Mouse (Mus musculus): ENCODE results near the gene Hhipl1. TPM values are rescaled to one million over a fixed set of nuclear protein-coding genes. Genes with fewer than 3 reads are reported as not detected.

The Hhipl1 gene
- polyA plus RNA-seq, 1 experiment from 2014 or later = 0.43 TPM

GRCm38 (mm10) chr12:108265831-108266619 lies 40.0 kb upstream of the Hhipl1 start:
- Histone ChIP-seq H3K4me2 (ENCODE audit: low read length) (peak overlapping the region; percentile 23), H3K36me3 (ENCODE audit: insufficient read depth, low read length) (no peaks in the 10 kb centered on the region), H3K9ac (ENCODE audit: low read depth, low read length) (no peak overlapping the region), H3K4me1 (replicated peaks; ENCODE audit: insufficient read depth, low read length) (peaks cover 31% of the 10 kb centered on the region), H3K9me3 (replicated peaks; ENCODE audit: low read length) (no peaks in the 10 kb centered on the region), H3K27ac (peak overlapping the region; percentile 54), H3K27me3 (ENCODE audit: insufficient read depth, low read length) (no peaks in the 10 kb centered on the region), H3K4me3 (replicated peaks; ENCODE audit: low read depth, low read length) (no peak overlapping the region)
- ATAC-seq (replicated peaks; ENCODE audit: low FRiP score, low read depth) = no peak
- DNase-seq (ENCODE audit: low spot score) = no peak
- TF ChIP-seq CTCF (IDR thresholded peaks at IDR 0.05; ENCODE audit: low read depth) = no peak
- 25% methylated on average over 27 of the region's 27 CpGs for WGBS

DNA sequence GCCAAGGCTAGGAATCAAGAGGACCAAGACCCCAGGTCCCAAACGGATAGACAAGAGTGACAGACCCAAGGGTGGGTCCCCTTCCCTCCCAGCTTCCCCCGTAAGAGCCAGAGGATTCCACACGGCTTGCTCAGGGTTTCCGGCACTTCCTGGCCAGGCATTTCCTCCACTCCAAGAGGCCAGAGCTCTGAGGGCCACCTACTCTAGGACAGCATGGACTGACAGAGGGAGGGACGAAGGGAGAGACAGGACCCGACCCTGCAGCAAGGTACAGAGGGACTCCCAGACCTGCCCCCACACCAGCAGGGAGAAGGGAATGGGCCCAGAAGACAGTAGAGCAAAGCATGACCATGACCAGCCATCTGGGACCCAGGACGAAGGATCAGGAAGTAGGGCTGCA lies 38.4 kb upstream of the Hhipl1 start:
- H3K27ac ChIP-seq = peak overlapping the region; percentile 47; the same call in 1 of the 2 replicates
- no peak for TF ChIP-seq CTCF (IDR thresholded peaks at IDR 0.05; ENCODE audit: low read depth)
- 67% methylated on average over 7 of the region's 7 CpGs for WGBS
- H3K27me3 ChIP-seq (ENCODE audit: insufficient read depth, low read length) = no peaks in the 10 kb centered on the region
- H3K9ac ChIP-seq (ENCODE audit: low read depth, low read length) = no peak overlapping the region
- H3K9me3 ChIP-seq (replicated peaks; ENCODE audit: low read length) = no peaks in the 10 kb centered on the region
- peaks cover 44% of the 10 kb centered on the region for H3K4me1 ChIP-seq (replicated peaks; ENCODE audit: insufficient read depth, low read length)
- DNase-seq (ENCODE audit: low spot score) (no peak), ATAC-seq (replicated peaks; ENCODE audit: low FRiP score, low read depth) (peak; percentile 22; the same call in 1 of the 2 replicates)
- no peak overlapping the region for H3K4me2 ChIP-seq (ENCODE audit: low read length)
- H3K36me3 ChIP-seq (ENCODE audit: insufficient read depth, low read length) = no peaks in the 10 kb centered on the region
- no peak overlapping the region for H3K4me3 ChIP-seq (replicated peaks; ENCODE audit: low read depth, low read length)

DNA sequence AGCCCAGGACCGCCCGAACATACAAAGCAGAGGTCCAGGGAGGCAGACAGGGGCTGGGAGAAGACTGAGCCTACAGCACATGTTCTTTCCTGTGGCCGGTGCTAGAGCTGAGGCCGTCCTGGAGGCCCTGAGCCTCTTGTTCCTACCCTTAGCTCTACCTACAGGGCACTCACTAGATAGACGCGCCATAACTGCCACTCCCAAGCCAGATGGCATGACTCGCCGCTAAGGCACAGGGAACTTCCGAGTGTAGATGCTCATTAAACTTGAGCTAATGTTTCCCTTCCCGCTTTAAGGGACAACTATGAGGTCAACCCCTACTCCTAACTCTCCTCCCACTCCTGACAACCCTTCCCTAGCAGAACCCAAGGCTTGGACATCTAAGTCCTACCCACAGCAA lies 37.1 kb upstream of the Hhipl1 start:
- no peak for TF ChIP-seq CTCF (IDR thresholded peaks at IDR 0.05; ENCODE audit: low read depth)
- Histone ChIP-seq H3K4me2 (ENCODE audit: low read length) (no peak overlapping the region), H3K27ac (no peak overlapping the region), H3K9me3 (replicated peaks; ENCODE audit: low read length) (no peaks in the 10 kb centered on the region), H3K27me3 (ENCODE audit: insufficient read depth, low read length) (no peaks in the 10 kb centered on the region), H3K4me3 (replicated peaks; ENCODE audit: low read depth, low read length) (no peak overlapping the region), H3K9ac (ENCODE audit: low read depth, low read length) (no peak overlapping the region), H3K4me1 (replicated peaks; ENCODE audit: insufficient read depth, low read length) (peaks cover 55% of the 10 kb centered on the region), H3K36me3 (ENCODE audit: insufficient read depth, low read length) (no peaks in the 10 kb centered on the region)
- 72% methylated on average over 10 of the region's 10 CpGs for WGBS
- no peak for ATAC-seq (replicated peaks; ENCODE audit: low FRiP score, low read depth)
- no peak for DNase-seq (ENCODE audit: low spot score)

- DNase-seq (ENCODE audit: low spot score) = no peak
Measured at GRCm38 (mm10) chr12:108269699-108270098, 36.4 kb upstream of the Hhipl1 start.

GRCm38 (mm10) chr12:108270240-108270919 lies 35.7 kb upstream of the Hhipl1 start:
- no peak for DNase-seq (ENCODE audit: low spot score)

More at GRCm38 (mm10) chr12:108269699-108270098, 36.4 kb upstream of the Hhipl1 start:
- Histone ChIP-seq H3K9ac (ENCODE audit: low read depth, low read length) (no peak overlapping the region), H3K4me1 (replicated peaks; ENCODE audit: insufficient read depth, low read length) (peaks cover 56% of the 10 kb centered on the region), H3K27ac (no peak overlapping the region), H3K36me3 (ENCODE audit: insufficient read depth, low read length) (no peaks in the 10 kb centered on the region), H3K4me2 (ENCODE audit: low read length) (no peak overlapping the region), H3K27me3 (ENCODE audit: insufficient read depth, low read length) (no peaks in the 10 kb centered on the region), H3K9me3 (replicated peaks; ENCODE audit: low read length) (no peaks in the 10 kb centered on the region), H3K4me3 (replicated peaks; ENCODE audit: low read depth, low read length) (no peak overlapping the region)
- 55% methylated on average over 5 of the region's 5 CpGs for WGBS
- ATAC-seq (replicated peaks; ENCODE audit: low FRiP score, low read depth) = no peak
- TF ChIP-seq CTCF (IDR thresholded peaks at IDR 0.05; ENCODE audit: low read depth) = no peak

GRCm38 (mm10) chr12:108271351-108272142 lies 34.5 kb upstream of the Hhipl1 start:
- ATAC-seq (replicated peaks; ENCODE audit: low FRiP score, low read depth) (no peak), DNase-seq (ENCODE audit: low spot score) (no peak)
- WGBS = 80% methylated on average over 16 of the region's 16 CpGs
- no peak for TF ChIP-seq CTCF (IDR thresholded peaks at IDR 0.05; ENCODE audit: low read depth)
- Histone ChIP-seq H3K4me1 (replicated peaks; ENCODE audit: insufficient read depth, low read length) (peaks cover 47% of the 10 kb centered on the region), H3K36me3 (ENCODE audit: insufficient read depth, low read length) (no peaks in the 10 kb centered on the region), H3K4me3 (replicated peaks; ENCODE audit: low read depth, low read length) (no peak overlapping the region), H3K4me2 (ENCODE audit: low read length) (peak overlapping the region; percentile 98; the same call in 1 of the 2 replicates), H3K9me3 (replicated peaks; ENCODE audit: low read length) (no peaks in the 10 kb centered on the region), H3K27ac (no peak overlapping the region), H3K9ac (ENCODE audit: low read depth, low read length) (no peak overlapping the region), H3K27me3 (ENCODE audit: insufficient read depth, low read length) (no peaks in the 10 kb centered on the region)

More at GRCm38 (mm10) chr12:108270240-108270919, 35.7 kb upstream of the Hhipl1 start:
- Histone ChIP-seq H3K4me1 (replicated peaks; ENCODE audit: insufficient read depth, low read length) (peaks cover 51% of the 10 kb centered on the region), H3K27me3 (ENCODE audit: insufficient read depth, low read length) (no peaks in the 10 kb centered on the region), H3K9ac (ENCODE audit: low read depth, low read length) (no peak overlapping the region), H3K36me3 (ENCODE audit: insufficient read depth, low read length) (no peaks in the 10 kb centered on the region), H3K4me3 (replicated peaks; ENCODE audit: low read depth, low read length) (no peak overlapping the region), H3K9me3 (replicated peaks; ENCODE audit: low read length) (no peaks in the 10 kb centered on the region), H3K27ac (no peak overlapping the region), H3K4me2 (ENCODE audit: low read length) (no peak overlapping the region)
- no peak for ATAC-seq (replicated peaks; ENCODE audit: low FRiP score, low read depth)
- 60% methylated on average over 13 of the region's 13 CpGs for whole genome bisulfite sequencing
- no peak for TF ChIP-seq CTCF (IDR thresholded peaks at IDR 0.05; ENCODE audit: low read depth)
